Comparison of ENCODE assay signal across 20 mouse cellular contexts in genomic region chr6:16077917-16078316, GRCm38 (mm10).
DNase-seq lines count a peak whose midpoint lies in the region; ATAC-seq and TF ChIP-seq lines count a peak whose summit lies in the region.
"Had no signal": no experiment of that assay in that cellular context is flagged by ENCODE, and none has a peak within 500 bp of the region (broad histone marks: within the 10 kb centered on the region; RNA-seq: fewer than 3 reads in every experiment).

No protein-coding gene starts in this region.

- no peak overlapping the region for H3K9ac ChIP-seq in limb, embryonic 14.5 days (ENCODE audit: low read depth, low read length, severe bottlenecking)
- no peak overlapping the region for H3K9ac ChIP-seq in forebrain, postnatal 0 days
- H3K9ac ChIP-seq: embryonic facial prominence, embryonic 15.5 days; hindbrain, embryonic 12.5 days; liver, embryonic 12.5 days; midbrain, embryonic 12.5 days had no signal

- no peak for TF ChIP-seq POLR2A in limb, embryonic 14.5 days (IDR thresholded peaks at IDR 0.05; ENCODE audit: borderline replicate concordance, extremely low read depth, insufficient read depth, insufficient read length)
- TF ChIP-seq POLR2A in brain, embryonic 14.5 days (IDR thresholded peaks at IDR 0.05; ENCODE audit: borderline replicate concordance, extremely low read depth, insufficient read depth, insufficient read length, poor library complexity, severe bottlenecking), result no peak

- TF ChIP-seq CTCF in brain, embryonic 14.5 days (IDR thresholded peaks at IDR 0.05; ENCODE audit: borderline replicate concordance, extremely low read depth, insufficient read depth, insufficient read length), result no peak
- TF ChIP-seq CTCF in forebrain, postnatal 0 days (IDR thresholded peaks at IDR 0.05; ENCODE audit: low read depth), result no peak

- no peak overlapping the region for H3K4me2 ChIP-seq in limb, embryonic 14.5 days (replicated peaks; ENCODE audit: low read depth, low read length, severe bottlenecking)
- no peak overlapping the region for H3K4me2 ChIP-seq in forebrain, postnatal 0 days (ENCODE audit: low read depth)
- H3K4me2 ChIP-seq: embryonic facial prominence, embryonic 15.5 days; heart, embryonic 11.5 days; hindbrain, embryonic 12.5 days; liver, embryonic 12.5 days; midbrain, embryonic 12.5 days had no signal

- ATAC-seq in limb, embryonic 14.5 days (ENCODE audit: low FRiP score, low read depth), result no peak
- peak; percentile 29; the same call in 1 of the 2 replicates for ATAC-seq in forebrain, postnatal 0 days
- ATAC-seq: liver, embryonic 12.5 days had no signal

- H3K9me3 ChIP-seq in limb, embryonic 14.5 days (ENCODE audit: control insufficient read depth, low read length), result no peaks in the 10 kb centered on the region
- no peaks in the 10 kb centered on the region for H3K9me3 ChIP-seq in limb, embryonic 10.5 days (replicated peaks)
- no peaks in the 10 kb centered on the region for H3K9me3 ChIP-seq in forebrain, postnatal 0 days (ENCODE audit: low read length)
- H3K9me3 ChIP-seq: embryonic facial prominence, embryonic 15.5 days; hindbrain, embryonic 12.5 days; liver, embryonic 12.5 days; midbrain, embryonic 12.5 days had no signal

- no peaks in the 10 kb centered on the region for H3K27me3 ChIP-seq in limb, embryonic 14.5 days (ENCODE audit: control insufficient read depth, insufficient read depth, low read length)
- H3K27me3 ChIP-seq in limb, embryonic 10.5 days (ENCODE audit: low read depth, poor library complexity, severe bottlenecking), result no peaks in the 10 kb centered on the region
- H3K27me3 ChIP-seq in forebrain, postnatal 0 days (ENCODE audit: insufficient read depth, low read length), result no peaks in the 10 kb centered on the region
- H3K27me3 ChIP-seq: embryonic facial prominence, embryonic 15.5 days; hindbrain, embryonic 12.5 days; liver, embryonic 12.5 days; midbrain, embryonic 12.5 days had no signal

- H3K36me3 ChIP-seq in limb, embryonic 14.5 days (ENCODE audit: control insufficient read depth, insufficient read depth, low read length), result no peaks in the 10 kb centered on the region
- H3K36me3 ChIP-seq in limb, embryonic 10.5 days, result no peaks in the 10 kb centered on the region
- no peaks in the 10 kb centered on the region for H3K36me3 ChIP-seq in forebrain, postnatal 0 days (ENCODE audit: insufficient read depth)
- H3K36me3 ChIP-seq: embryonic facial prominence, embryonic 15.5 days; hindbrain, embryonic 12.5 days; liver, embryonic 12.5 days; midbrain, embryonic 12.5 days had no signal

- peak; percentile 13 for DNase-seq in limb, embryonic 14.5 days (ENCODE audit: low spot score)
- DNase-seq in limb, embryonic 10.5 days (ENCODE audit: low spot score), result no peak
- peak; percentile 72 for DNase-seq in Muller cell, postnatal 12 days (ENCODE audit: inconsistent ontology term)
- DNase-seq in brain, embryonic 14.5 days (ENCODE audit: low read depth), result peak; percentile 74
- no peak for DNase-seq in forebrain, postnatal 0 days
- DNase-seq in kidney, postnatal 14 days, result no peak
- no peak for DNase-seq in kidney, adult 9 months
- DNase-seq: adrenal gland, postnatal 14 days; cerebellum, adult 11 months; cerebellum, postnatal 10 days; heart, postnatal 10 days; kidney, adult 8-10 months; lung, adult 2 months; right cerebral cortex, adult 18-20 months had no signal

- no peak overlapping the region for H3K4me3 ChIP-seq in limb, embryonic 14.5 days (replicated peaks; ENCODE audit: low read length)
- H3K4me3 ChIP-seq in limb, embryonic 10.5 days, result no peak overlapping the region
- H3K4me3 ChIP-seq in forebrain, postnatal 0 days (ENCODE audit: low read depth, low read length), result no peak overlapping the region
- H3K4me3 ChIP-seq: embryonic facial prominence, embryonic 15.5 days; hindbrain, embryonic 12.5 days; liver, embryonic 12.5 days; midbrain, embryonic 12.5 days had no signal

- H3K4me1 ChIP-seq in limb, embryonic 14.5 days (ENCODE audit: control insufficient read depth, insufficient read depth, low read length), result no peaks in the 10 kb centered on the region
- H3K4me1 ChIP-seq in limb, embryonic 10.5 days, result peaks cover 16% of the 10 kb centered on the region
- no peaks in the 10 kb centered on the region for H3K4me1 ChIP-seq in forebrain, postnatal 0 days (ENCODE audit: insufficient read depth)
- H3K4me1 ChIP-seq: embryonic facial prominence, embryonic 15.5 days; hindbrain, embryonic 12.5 days; liver, embryonic 12.5 days; midbrain, embryonic 12.5 days had no signal

- H3K27ac ChIP-seq in limb, embryonic 14.5 days (replicated peaks; ENCODE audit: low read depth, low read length), result no peak overlapping the region
- H3K27ac ChIP-seq in limb, embryonic 10.5 days, result no peak overlapping the region; the same call in 1 of the 2 replicates
- no peak overlapping the region for H3K27ac ChIP-seq in forebrain, postnatal 0 days (ENCODE audit: low read depth, low read length)
- H3K27ac ChIP-seq: embryonic facial prominence, embryonic 15.5 days; hindbrain, embryonic 12.5 days; liver, embryonic 12.5 days; macrophage; midbrain, embryonic 12.5 days had no signal

Comparison
In these comparisons a context has a peak if more than half of its experiments do, and no peak if none do; other contexts are left out.
1. DNase-seq: peak in limb, embryonic 14.5 days (single experiment), Muller cell, postnatal 12 days (single experiment) and brain, embryonic 14.5 days (single experiment); none in limb, embryonic 10.5 days (single experiment), forebrain, postnatal 0 days (single experiment), kidney, postnatal 14 days (single experiment) and kidney, adult 9 months (single experiment).